Mouse (Mus musculus) heart, adult 11 months (tissue): ENCODE data around the gene Add2.
"Not testable (repeated sequence)": the region's sequence is repeated elsewhere in the genome, so short reads cannot be mapped to it uniquely, and the experiment has no call there.

ENCODE experiments used
- DNase-seq: peaks from one replicate; pipeline ENCODE4 v3.0.0; 2022

The Add2 gene

GRCm38 (mm10) chr6:86028601-86029322 lies at the start of gene Add2:
Add2 (plus strand) TSS chr6:86028681.
- DNase-seq, result peak; percentile 69

GRCm38 (mm10) chr6:85978736-85979135 lies 49.7 kb upstream of the Add2 start:
- not testable (repeated sequence) for DNase-seq

- peak; percentile 78 for DNase-seq
Measured at GRCm38 (mm10) chr6:85984351-85984750, 44.1 kb upstream of the Add2 start.

GRCm38 (mm10) chr6:85989570-85989969 lies 38.9 kb upstream of the Add2 start:
- not testable (repeated sequence) for DNase-seq

- DNase-seq, result not testable (repeated sequence)
Measured at GRCm38 (mm10) chr6:85990774-85991173, 37.7 kb upstream of the Add2 start.

- no peak for DNase-seq
Measured at GRCm38 (mm10) chr6:86003405-86003925, 25.0 kb upstream of the Add2 start.

- peak; percentile 92 for DNase-seq
Measured at GRCm38 (mm10) chr6:86004271-86005148, 24.0 kb upstream of the Add2 start.

GRCm38 (mm10) chr6:86009980-86010379 lies 18.5 kb upstream of the Add2 start:
- DNase-seq, result no peak

GRCm38 (mm10) chr6:86014812-86015211 lies 13.7 kb upstream of the Add2 start:
- DNase-seq, result not testable (repeated sequence)

GRCm38 (mm10) chr6:86015871-86016270 lies 12.6 kb upstream of the Add2 start, which contains the start of gene Figla:
Figla (plus strand) TSS chr6:86016171.
- no peak for DNase-seq

GRCm38 (mm10) chr6:86016793-86017350 lies 11.6 kb upstream of the Add2 start:
- DNase-seq, result no peak

- peak; percentile 87 for DNase-seq
Measured at GRCm38 (mm10) chr6:86019415-86020237, 8.9 kb upstream of the Add2 start.

- no peak for DNase-seq
Measured at GRCm38 (mm10) chr6:86020948-86021347, 7.5 kb upstream of the Add2 start.

- no peak for DNase-seq
Measured at GRCm38 (mm10) chr6:86026632-86027292, 1.7 kb upstream of the Add2 start.

GRCm38 (mm10) chr6:86028150-86028549 lies 331 bp upstream of the Add2 start:
- DNase-seq, result peak; percentile 75

- DNase-seq, result no peak
Measured at GRCm38 (mm10) chr6:86029323-86029713, 837 bp downstream of the Add2 start.

- DNase-seq, result no peak
Measured at GRCm38 (mm10) chr6:86031527-86031926, 3.0 kb downstream of the Add2 start.

GRCm38 (mm10) chr6:86033635-86034034 lies 5.2 kb downstream of the Add2 start:
- no peak for DNase-seq

- no peak for DNase-seq
Measured at GRCm38 (mm10) chr6:86038901-86039300, 10.4 kb downstream of the Add2 start.

- DNase-seq, result no peak
Measured at GRCm38 (mm10) chr6:86040140-86040539, 11.7 kb downstream of the Add2 start.

- no peak for DNase-seq
Measured at GRCm38 (mm10) chr6:86047510-86047909, 19.0 kb downstream of the Add2 start.

- DNase-seq, result no peak
Measured at GRCm38 (mm10) chr6:86048509-86048908, 20.0 kb downstream of the Add2 start.
